Mouse (Mus musculus) R1 (cell line): ENCODE measurements at regions not wholly inside any gene's neighbourhood (a gene's known extent, or its start where the extent isn't known, plus 50 kb on each side); places are given as distances from the start of the nearest gene placed in this dataset.

Experiments
- DNase-seq: peaks from one replicate; pipeline ENCODE4 v3.0.0-alpha.2; 2018; ENCODE audit warnings: low read depth, low spot score

- DNase-seq: no peak
These were observed 704.0 kb downstream of the 4930447A16Rik start for GRCm38 (mm10) chr15:38129330-38129729.

- DNase-seq: no peak
These were observed 704.7 kb downstream of the 4930447A16Rik start for GRCm38 (mm10) chr15:38129861-38130631.

GRCm38 (mm10) chr15:38130632-38131028 is 705.3 kb downstream of the 4930447A16Rik start:
- no peak for DNase-seq

- DNase-seq: no peak
These were observed 714.3 kb downstream of the 4930447A16Rik start for GRCm38 (mm10) chr15:38139639-38140038.

GRCm38 (mm10) chr15:38143495-38143894 is 718.1 kb downstream of the 4930447A16Rik start:
- DNase-seq: peak; percentile 45

- DNase-seq: peak; percentile 56
These were observed 726.3 kb downstream of the 4930447A16Rik start for GRCm38 (mm10) chr15:38151654-38152053.

GRCm38 (mm10) chr15:38153821-38154220 is 728.5 kb downstream of the 4930447A16Rik start:
- DNase-seq: peak; percentile 80

- DNase-seq: no peak
These were observed 733.8 kb downstream of the 4930447A16Rik start for GRCm38 (mm10) chr15:38159161-38159560.

GRCm38 (mm10) chr15:38163721-38164120 is 738.4 kb downstream of the 4930447A16Rik start:
- DNase-seq: no peak

- no peak for DNase-seq
These were observed 739.5 kb downstream of the 4930447A16Rik start for GRCm38 (mm10) chr15:38164848-38165247.

- DNase-seq: no peak
These were observed 740.6 kb downstream of the 4930447A16Rik start for GRCm38 (mm10) chr15:38165881-38166445.

- DNase-seq: no peak
These were observed 741.1 kb downstream of the 4930447A16Rik start for GRCm38 (mm10) chr15:38166476-38166875.

- no peak for DNase-seq
These were observed 742.3 kb downstream of the 4930447A16Rik start for GRCm38 (mm10) chr15:38167618-38168152.

- DNase-seq: no peak
These were observed 743.8 kb downstream of the 4930447A16Rik start for GRCm38 (mm10) chr15:38169191-38169590.
